Mouse (Mus musculus) CH12.LX (cell line): ENCODE results near the gene Gna11.
A peak's percentile ranks its signal among the peaks of the same experiment; 100 is the strongest.

Experiments
- CTCF ChIP-seq, 2 experiments: IDR thresholded peaks in 1 of 2; conservative IDR thresholded peaks in 1 of 2; 2 replicates each; pipeline ENCODE4 v1.5.1; 2011 to 2012; ENCODE audit warnings: low read depth in 2 of 2, low read length in 2 of 2, improper control_type of control experiment in 1 of 2, inconsistent platforms in 1 of 2, mild to moderate bottlenecking in 1 of 2, moderate library complexity in 1 of 2
- HCFC1 ChIP-seq: IDR thresholded peaks from 2 replicates; pipeline ENCODE4 v1.6.1; 2012; ENCODE audit warnings: low read depth, mild to moderate bottlenecking, inconsistent platforms, low read length, improper control_type of control experiment
- MAX ChIP-seq: IDR thresholded peaks from 2 replicates; pipeline ENCODE4 v1.6.1; 2011; ENCODE audit warnings: low read length, improper control_type of control experiment
- POLR2A ChIP-seq: IDR thresholded peaks from 2 replicates; pipeline ENCODE4 v1.6.1; 2011; ENCODE audit warnings: low read depth, mild to moderate bottlenecking, improper control_type of control experiment, low read length

DNA sequence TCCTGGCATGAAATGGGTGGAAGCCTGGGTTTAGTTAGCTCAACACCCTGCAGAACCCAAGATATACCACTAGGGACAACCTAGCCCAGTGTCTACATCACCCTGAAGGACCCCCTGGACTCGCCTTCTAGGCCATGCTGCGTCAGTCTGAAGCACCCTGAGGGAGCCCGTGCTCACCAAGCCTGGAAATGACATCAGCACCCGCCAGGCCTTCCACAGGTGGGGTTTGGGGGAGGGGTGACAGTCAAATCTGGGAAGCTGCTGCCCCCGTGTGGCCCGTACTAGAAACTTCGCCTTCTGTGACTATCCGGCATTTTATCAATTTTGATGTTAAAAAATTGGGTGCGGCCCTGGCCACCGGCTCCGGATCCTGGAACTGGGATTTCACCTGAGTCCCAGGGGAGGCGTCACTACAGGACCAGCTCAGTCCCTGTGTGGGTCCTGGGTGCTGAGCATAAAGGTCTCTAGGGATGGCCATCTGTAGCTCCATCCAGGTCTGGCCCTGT, 6.7 kb upstream of the Gna11 start:
- TF ChIP-seq CTCF (conservative IDR thresholded peaks at IDR 0.05 in 1 of 2, IDR thresholded peaks at IDR 0.05 in 1 of 2; ENCODE audit: low read depth in 2 of 2, low read length in 2 of 2) (peak; percentile 51 to 95; a peak in 3 of 4 replicates), POLR2A (peak; percentile 66), MAX (peak; percentile 53; the same call in 1 of the 2 replicates), HCFC1 (peak; percentile 75)
